ENCODE assay signal across 10 mouse cellular contexts in genomic region chr11:7161502-7162174, GRCm38 (mm10). TPM values are rescaled to one million over a fixed set of nuclear protein-coding genes. Genes with fewer than 3 reads are reported as not detected.
DNase-seq lines count a peak whose midpoint lies in the region; ATAC-seq lines count a peak whose summit lies in the region.
"Had no signal": no experiment of that assay in that cellular context is flagged by ENCODE, and none has a peak within 500 bp of the region (broad histone marks: within the 10 kb centered on the region; RNA-seq: fewer than 3 reads in every experiment).

No protein-coding gene starts in this region.

- peak; percentile 36 for DNase-seq in adrenal gland, postnatal 14 days
- no peak for DNase-seq in adrenal gland, adult 18-20 months (ENCODE audit: low spot score in 2 of 2)
- DNase-seq in 3T3-L1 (ENCODE audit: low read depth, low spot score): peak; percentile 63
- peak; percentile 82 for DNase-seq in cerebellum, adult 9-10 months
- peak; percentile 32 for DNase-seq in retina, postnatal 7 days (ENCODE audit: low read depth, low spot score)
- no peak for DNase-seq in spleen, postnatal 4 days (ENCODE audit: low spot score in 2 of 2)

- no peak overlapping the region for H3K4me2 ChIP-seq in hindbrain, embryonic 16.5 days (ENCODE audit: low read length)
- no peak overlapping the region for H3K4me2 ChIP-seq in liver, embryonic 15.5 days

- H3K9ac ChIP-seq in hindbrain, embryonic 16.5 days (ENCODE audit: low read depth, low read length): no peak overlapping the region
- no peak overlapping the region for H3K9ac ChIP-seq in liver, embryonic 15.5 days

- no peak overlapping the region for H3K4me3 ChIP-seq in hindbrain, embryonic 16.5 days (ENCODE audit: low read length)
- no peak overlapping the region for H3K4me3 ChIP-seq in liver, embryonic 15.5 days (replicated peaks)

- H3K9me3 ChIP-seq in hindbrain, embryonic 16.5 days (ENCODE audit: control insufficient read depth, low read length): no peaks in the 10 kb centered on the region
- H3K9me3 ChIP-seq in liver, embryonic 15.5 days (replicated peaks): no peaks in the 10 kb centered on the region

- no peaks in the 10 kb centered on the region for H3K27me3 ChIP-seq in hindbrain, embryonic 16.5 days (replicated peaks; ENCODE audit: control insufficient read depth, insufficient read depth, low read length)
- no peaks in the 10 kb centered on the region for H3K27me3 ChIP-seq in liver, embryonic 15.5 days

- H3K4me1 ChIP-seq in hindbrain, embryonic 16.5 days (ENCODE audit: control insufficient read depth, insufficient read depth, low read depth, low read length): peaks cover 15% of the 10 kb centered on the region
- peaks cover 14% of the 10 kb centered on the region for H3K4me1 ChIP-seq in liver, embryonic 15.5 days (replicated peaks)

- WGBS in hindbrain, embryonic 16.5 days: 79% methylated on average over 8 of the region's 8 CpGs
- WGBS in liver, embryonic 15.5 days (ENCODE audit: insufficient replicate concordance): 57% methylated on average over 8 of the region's 8 CpGs

- no peak overlapping the region for H3K27ac ChIP-seq in hindbrain, embryonic 16.5 days (ENCODE audit: low read depth, low read length)
- H3K27ac ChIP-seq in liver, embryonic 15.5 days (replicated peaks): 0 out of 2 replicates have a peak overlapping the region, but pooled peaks have one; percentile 48

- peak; percentile 40 for ATAC-seq in hindbrain, embryonic 16.5 days
- no peak for ATAC-seq in liver, embryonic 15.5 days (ENCODE audit: insufficient read depth)

- H3K36me3 ChIP-seq in hindbrain, embryonic 16.5 days (ENCODE audit: control insufficient read depth, insufficient read depth, low read length): no peaks in the 10 kb centered on the region; the same call in 1 of the 2 replicates
- H3K36me3 ChIP-seq in liver, embryonic 15.5 days (replicated peaks): no peaks in the 10 kb centered on the region

RNA-seq across cellular contexts. Expression of gene Gm11985, which starts 26.7 kb away (rescaled TPM):
- total RNA-seq in adrenal gland, postnatal 14 days (2021): not detected in 2 replicates
- not detected for total RNA-seq in adrenal gland, adult 18-20 months (2021)
- not detected in 2 replicates for polyA plus RNA-seq in hindbrain, embryonic 16.5 days (2015; fragmentation: Nextera tagmentation; extraction: Ambion mirVana)
- not detected in 2 replicates for polyA plus RNA-seq in liver, embryonic 15.5 days (2015; fragmentation: Nextera tagmentation; extraction: Ambion mirVana)
- total RNA-seq: heart, postnatal 14 days had no signal
- polyA plus RNA-seq: C2C12 had no signal

RNA-seq across cellular contexts. Expression of gene Igfbp1, which starts 35.9 kb away (rescaled TPM):
- total RNA-seq in adrenal gland, postnatal 14 days (2021): 3.5 and 20.9 TPM in 2 replicates
- not detected for total RNA-seq in adrenal gland, adult 18-20 months (2021)
- 0.10 and 0.20 TPM in 2 replicates for polyA plus RNA-seq in hindbrain, embryonic 16.5 days (2015; fragmentation: Nextera tagmentation; extraction: Ambion mirVana)
- 170 and 287 TPM in 2 replicates for polyA plus RNA-seq in liver, embryonic 15.5 days (2015; fragmentation: Nextera tagmentation; extraction: Ambion mirVana)
- total RNA-seq: heart, postnatal 14 days had no signal
- polyA plus RNA-seq: C2C12 had no signal

RNA-seq across cellular contexts. Expression of gene Igfbp3, which starts 52.1 kb away (rescaled TPM):
- 65.5 and 97.6 TPM in 2 replicates for total RNA-seq in adrenal gland, postnatal 14 days (2021)
- total RNA-seq in adrenal gland, adult 18-20 months (2021): 10 to 100 TPM; 49.2 to 73.6 TPM
- 24.2 and 25.1 TPM in 2 replicates for polyA plus RNA-seq in hindbrain, embryonic 16.5 days (2015; fragmentation: Nextera tagmentation; extraction: Ambion mirVana)
- polyA plus RNA-seq in liver, embryonic 15.5 days (2015; fragmentation: Nextera tagmentation; extraction: Ambion mirVana): 18.9 and 19.5 TPM in 2 replicates

Comparison
In these comparisons a context has a peak if more than half of its experiments do, and no peak if none do; other contexts are left out.
1. DNase-seq: peak in adrenal gland, postnatal 14 days (single experiment), 3T3-L1 (single experiment), cerebellum, adult 9-10 months (single experiment) and retina, postnatal 7 days (single experiment); none in adrenal gland, adult 18-20 months (0 of 2) and spleen, postnatal 4 days (0 of 2).